Mouse (Mus musculus): ENCODE results near the gene Olfr282. TPM values are rescaled to one million over a fixed set of nuclear protein-coding genes. Genes with fewer than 3 reads are reported as not detected.

Gene Olfr282
- polyA plus RNA-seq (2014; fragmentation: Illumina TruSeq; extraction: RNeasy Lipid Tissue Mini Kit (QIAGEN cat#74804)) = not detected

GRCm38 (mm10) chr15:98430925-98431324, at the start of gene Olfr282:
TSS of gene Olfr282 (plus strand) at chr15:98431225.

GRCm38 (mm10) chr15:98452288-98452687, 21.3 kb downstream of the Olfr282 start, which contains the start of gene Olfr281:
TSS of gene Olfr281 (plus strand) at chr15:98452588.

GRCm38 (mm10) chr15:98469596-98469995, 38.6 kb downstream of the Olfr282 start, which contains the start of gene OR5BS1P:
TSS of gene OR5BS1P (plus strand) at chr15:98469896.

GRCm38 (mm10) chr15:98482701-98483100, 51.7 kb downstream of the Olfr282 start, which contains the start of gene Lalba:
TSS of gene Lalba (minus strand) at chr15:98482721.

Other genes with a start within 250 kb of the Olfr282 start
- not detected for gene Olfr288, start 235.7 kb upstream of the Olfr282 start, polyA plus RNA-seq (2014; fragmentation: Illumina TruSeq; extraction: RNeasy Lipid Tissue Mini Kit (QIAGEN cat#74804))
- 2.5 TPM for gene Gm44579, start 210.2 kb upstream of the Olfr282 start, polyA plus RNA-seq (2014; fragmentation: Illumina TruSeq; extraction: RNeasy Lipid Tissue Mini Kit (QIAGEN cat#74804))
- not detected for gene Olfr287, start 210.2 kb upstream of the Olfr282 start, polyA plus RNA-seq (2014; fragmentation: Illumina TruSeq; extraction: RNeasy Lipid Tissue Mini Kit (QIAGEN cat#74804))
- not detected for gene Olfr286, start 196.8 kb upstream of the Olfr282 start, polyA plus RNA-seq (2014; fragmentation: Illumina TruSeq; extraction: RNeasy Lipid Tissue Mini Kit (QIAGEN cat#74804))
- gene H1fnt, start 173.9 kb upstream of the Olfr282 start, polyA plus RNA-seq (2014; fragmentation: Illumina TruSeq; extraction: RNeasy Lipid Tissue Mini Kit (QIAGEN cat#74804)) = not detected
- 1.7 TPM for gene Zfp641, start 135.1 kb upstream of the Olfr282 start, polyA plus RNA-seq (2014; fragmentation: Illumina TruSeq; extraction: RNeasy Lipid Tissue Mini Kit (QIAGEN cat#74804))
- not detected for gene Olfr285, start 113.9 kb upstream of the Olfr282 start, polyA plus RNA-seq (2014; fragmentation: Illumina TruSeq; extraction: RNeasy Lipid Tissue Mini Kit (QIAGEN cat#74804))
- not detected for gene Olfr284, start 90.2 kb upstream of the Olfr282 start, polyA plus RNA-seq (2014; fragmentation: Illumina TruSeq; extraction: RNeasy Lipid Tissue Mini Kit (QIAGEN cat#74804))
- not detected for gene Olfr283, start 50.3 kb upstream of the Olfr282 start, polyA plus RNA-seq (2014; fragmentation: Illumina TruSeq; extraction: RNeasy Lipid Tissue Mini Kit (QIAGEN cat#74804))
- gene Olfr281, start 21.4 kb downstream of the Olfr282 start, polyA plus RNA-seq (2014; fragmentation: Illumina TruSeq; extraction: RNeasy Lipid Tissue Mini Kit (QIAGEN cat#74804)) = not detected
- not detected for gene OR5BS1P, start 38.7 kb downstream of the Olfr282 start, polyA plus RNA-seq (2014; fragmentation: Illumina TruSeq; extraction: RNeasy Lipid Tissue Mini Kit (QIAGEN cat#74804))
- not detected for gene Lalba, start 51.5 kb downstream of the Olfr282 start, polyA plus RNA-seq (2014; fragmentation: Illumina TruSeq; extraction: RNeasy Lipid Tissue Mini Kit (QIAGEN cat#74804))
- not detected for gene Olfr279, start 61.2 kb downstream of the Olfr282 start, polyA plus RNA-seq (2014; fragmentation: Illumina TruSeq; extraction: RNeasy Lipid Tissue Mini Kit (QIAGEN cat#74804))
- 44.5 TPM for gene Kansl2, start 103.0 kb downstream of the Olfr282 start, polyA plus RNA-seq (2014; fragmentation: Illumina TruSeq; extraction: RNeasy Lipid Tissue Mini Kit (QIAGEN cat#74804))
- gene Ccnt1, start 139.7 kb downstream of the Olfr282 start, polyA plus RNA-seq (2014; fragmentation: Illumina TruSeq; extraction: RNeasy Lipid Tissue Mini Kit (QIAGEN cat#74804)) = 102 TPM
- gene 4930415O20Rik, start 139.8 kb downstream of the Olfr282 start, polyA plus RNA-seq (2014; fragmentation: Illumina TruSeq; extraction: RNeasy Lipid Tissue Mini Kit (QIAGEN cat#74804)) = not detected
- 3.8 TPM for gene Adcy6, start 178.9 kb downstream of the Olfr282 start, polyA plus RNA-seq (2014; fragmentation: Illumina TruSeq; extraction: RNeasy Lipid Tissue Mini Kit (QIAGEN cat#74804))
- 0.48 TPM for gene Cacnb3, start 199.6 kb downstream of the Olfr282 start, polyA plus RNA-seq (2014; fragmentation: Illumina TruSeq; extraction: RNeasy Lipid Tissue Mini Kit (QIAGEN cat#74804))
- gene Ddx23, start 231.7 kb downstream of the Olfr282 start, polyA plus RNA-seq (2014; fragmentation: Illumina TruSeq; extraction: RNeasy Lipid Tissue Mini Kit (QIAGEN cat#74804)) = 1.9 TPM
- not detected for gene Rnd1, start 246.2 kb downstream of the Olfr282 start, polyA plus RNA-seq (2014; fragmentation: Illumina TruSeq; extraction: RNeasy Lipid Tissue Mini Kit (QIAGEN cat#74804))